Mouse (Mus musculus) liver, embryonic 12.5 days (tissue): Measurements from ENCODE around the gene Zfp1. TPM values are rescaled to one million over a fixed set of nuclear protein-coding genes. Genes with fewer than 3 reads are reported as not detected.

Experiments
- ATAC-seq: fragments of 200-750 bp; cut with Nextera tagmentation; 2 replicates; pipeline ENCODE4 v1.8.0; 2017; ENCODE audit warnings: moderate number of reproducible peaks, mild to moderate bottlenecking, moderate library complexity
- H3K27ac ChIP-seq: fragments of 300-500 bp; sonication (generic); 2 replicates; pipeline ENCODE4 v1.5.1; 2016; ENCODE audit warnings: mild to moderate bottlenecking
- H3K27me3 ChIP-seq: fragments of 300-500 bp; sonication (generic); replicated peaks from 2 replicates; pipeline ENCODE4 v1.6.1; 2016; ENCODE audit warnings: mild to moderate bottlenecking, moderate library complexity
- H3K36me3 ChIP-seq: fragments of 300-500 bp; sonication (generic); 2 replicates; pipeline ENCODE4 v1.6.1; 2016; ENCODE audit warnings: mild to moderate bottlenecking, moderate library complexity
- H3K4me1 ChIP-seq: fragments of 300-500 bp; sonication (generic); 2 replicates; pipeline ENCODE4 v1.6.1; 2016
- H3K4me2 ChIP-seq: fragments of 300-500 bp; sonication (generic); 2 replicates; pipeline ENCODE4 v1.6.1; 2016; ENCODE audit warnings: mild to moderate bottlenecking, moderate library complexity
- H3K4me3 ChIP-seq: fragments of 300-500 bp; sonication (generic); 2 replicates; pipeline ENCODE4 v1.5.1; 2016; ENCODE audit warnings: mild to moderate bottlenecking, moderate library complexity
- H3K9ac ChIP-seq: fragments of 300-500 bp; sonication (generic); 2 replicates; pipeline ENCODE4 v1.6.1; 2016; ENCODE audit warnings: mild to moderate bottlenecking, moderate library complexity
- H3K9me3 ChIP-seq: fragments of 300-500 bp; sonication (generic); replicated peaks from 2 replicates; pipeline ENCODE4 v1.6.1; 2016; ENCODE audit warnings: mild to moderate bottlenecking, moderate library complexity
- WGBS: fragments of 180-500 bp; shearing (Covaris S2); methylation state at CpG from one replicate; pipeline ENCODE4 v1.1.7; 2016; ENCODE audit not compliant: insufficient replicate concordance; 5-methylcytosine and 5-hydroxymethylcytosine counted together
- polyA plus RNA-seq: library from polyadenylated mRNA; unstranded; fragments of >200 nt; fragmentation: Nextera tagmentation; extraction: Ambion mirVana; gene quantifications from 2 replicates; pipeline ENCODE4 v1.2.1, GENCODE M21; 2016

Zfp1 gene
- polyA plus RNA-seq, 1 experiment from 2014 or later = 8.4 TPM

- ATAC-seq = peak; percentile 39; the same call in 1 of the 2 replicates
- no peak overlapping the region for H3K4me3 ChIP-seq
- H3K4me1 ChIP-seq = peaks cover 23% of the 10 kb centered on the region
- H3K36me3 ChIP-seq = no peaks in the 10 kb centered on the region
- 0 out of 2 replicates have a peak overlapping the region, but pooled peaks have one; percentile 36 for H3K27ac ChIP-seq
- H3K9me3 ChIP-seq = no peaks in the 10 kb centered on the region
- no peak overlapping the region for H3K4me2 ChIP-seq
- H3K9ac ChIP-seq = no peak overlapping the region
- WGBS = 24% methylated on average over 3 of the region's 3 CpGs
- H3K27me3 ChIP-seq = peaks cover 15% of the 10 kb centered on the region
Measured at GRCm38 (mm10) chr8:111705222-111705621, 62.0 kb downstream of the Zfp1 start.

DNA sequence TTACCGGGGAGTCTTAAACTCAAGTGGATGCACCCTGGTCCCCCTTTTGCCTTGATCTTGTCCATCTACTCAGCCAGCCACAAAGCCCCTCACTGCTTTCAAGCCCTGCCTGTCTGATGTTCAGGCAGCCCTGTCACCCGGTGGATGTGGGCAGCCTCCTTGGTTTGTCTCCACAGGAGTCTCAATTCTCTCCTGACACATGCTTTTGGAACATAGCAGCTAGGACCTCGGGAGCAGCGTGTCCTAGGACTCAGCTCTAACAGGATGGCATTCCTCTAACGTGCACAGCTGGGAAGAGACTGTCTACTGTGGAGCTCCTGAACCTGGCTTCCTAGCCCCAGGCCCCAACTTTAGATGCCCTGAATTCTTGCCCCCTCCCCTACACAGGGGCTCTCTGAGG is 62.5 kb downstream of the Zfp1 start:
- Histone ChIP-seq H3K4me3 (no peak overlapping the region), H3K9ac (no peak overlapping the region), H3K27me3 (peaks cover 15% of the 10 kb centered on the region), H3K27ac (no peak overlapping the region), H3K4me2 (no peak overlapping the region), H3K4me1 (peaks cover 23% of the 10 kb centered on the region), H3K9me3 (no peaks in the 10 kb centered on the region), H3K36me3 (peaks cover under 1% of the 10 kb centered on the region)
- 66% methylated on average over 5 of the region's 5 CpGs for WGBS
- ATAC-seq = no peak

DNA sequence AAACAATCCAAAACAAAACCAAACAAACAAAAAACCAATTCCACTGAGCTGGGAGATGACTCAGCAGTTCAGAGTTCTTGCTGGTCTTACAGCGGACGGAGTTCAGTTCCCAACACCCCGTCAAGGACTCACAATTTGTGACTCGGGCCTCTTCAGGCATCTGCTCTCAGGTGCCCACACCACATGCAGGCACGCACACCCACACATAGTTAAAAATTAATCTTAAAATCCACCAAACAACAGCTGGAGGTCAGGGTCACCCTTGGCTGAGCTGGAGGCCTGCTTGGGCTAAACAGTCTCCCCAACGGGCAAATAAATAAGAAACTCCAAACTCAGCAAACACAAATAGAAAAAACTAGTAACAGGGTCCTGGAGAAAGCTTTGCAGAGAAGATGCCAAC is 65.1 kb downstream of the Zfp1 start:
- WGBS = 66% methylated on average over 6 of the region's 6 CpGs
- H3K36me3 ChIP-seq = peaks cover 22% of the 10 kb centered on the region

GRCm38 (mm10) chr8:111709223-111709622 is 66.0 kb downstream of the Zfp1 start:
- 50% methylated on average over 1 of the region's 1 CpGs for WGBS
- peaks cover 11% of the 10 kb centered on the region for H3K27me3 ChIP-seq
- H3K4me3 ChIP-seq = no peak overlapping the region
- peak overlapping the region; percentile 57 for H3K27ac ChIP-seq
- H3K4me2 ChIP-seq = no peak overlapping the region
- no peak overlapping the region for H3K9ac ChIP-seq
- H3K36me3 ChIP-seq = peaks cover 32% of the 10 kb centered on the region
- H3K9me3 ChIP-seq = no peaks in the 10 kb centered on the region
- H3K4me1 ChIP-seq = peaks cover 23% of the 10 kb centered on the region
- ATAC-seq = no peak

More for the DNA sequence above, 65.1 kb downstream of the Zfp1 start:
- H3K4me3 ChIP-seq = no peak overlapping the region
- ATAC-seq = no peak
- H3K4me2 ChIP-seq = no peak overlapping the region
- H3K4me1 ChIP-seq = peaks cover 23% of the 10 kb centered on the region
- no peak overlapping the region for H3K9ac ChIP-seq
- peaks cover 9% of the 10 kb centered on the region; the same call in 1 of the 2 replicates for H3K27me3 ChIP-seq
- H3K27ac ChIP-seq = peak overlapping the region; percentile 57
- H3K9me3 ChIP-seq = no peaks in the 10 kb centered on the region

- H3K36me3 ChIP-seq = peaks cover 39% of the 10 kb centered on the region
- 79% methylated on average over 20 of the region's 20 CpGs for WGBS
Measured at GRCm38 (mm10) chr8:111710777-111711485, 67.7 kb downstream of the Zfp1 start.

GRCm38 (mm10) chr8:111712135-111712534 is 68.9 kb downstream of the Zfp1 start:
- no peaks in the 10 kb centered on the region for H3K9me3 ChIP-seq
- peaks cover 3% of the 10 kb centered on the region; the same call in 1 of the 2 replicates for H3K27me3 ChIP-seq
- H3K36me3 ChIP-seq = peaks cover 39% of the 10 kb centered on the region
- H3K9ac ChIP-seq = no peak overlapping the region
- 71% methylated on average over 9 of the region's 9 CpGs for WGBS
- ATAC-seq = no peak
- H3K4me1 ChIP-seq = peaks cover 12% of the 10 kb centered on the region
- H3K4me2 ChIP-seq = no peak overlapping the region
- H3K27ac ChIP-seq = no peak overlapping the region
- H3K4me3 ChIP-seq = no peak overlapping the region

More at GRCm38 (mm10) chr8:111710777-111711485, 67.7 kb downstream of the Zfp1 start:
- H3K4me2 ChIP-seq = no peak overlapping the region
- H3K4me3 ChIP-seq = no peak overlapping the region
- no peak overlapping the region for H3K9ac ChIP-seq
- no peak overlapping the region for H3K27ac ChIP-seq
- 0 out of 2 replicates have a peak, but pooled peaks cover 10% of the 10 kb centered on the region for H3K4me1 ChIP-seq
- no peak for ATAC-seq
- no peaks in the 10 kb centered on the region for H3K9me3 ChIP-seq
- peaks cover 11% of the 10 kb centered on the region; the same call in 1 of the 2 replicates for H3K27me3 ChIP-seq

GRCm38 (mm10) chr8:111712588-111712987 is 69.4 kb downstream of the Zfp1 start:
- peaks cover 39% of the 10 kb centered on the region for H3K36me3 ChIP-seq
- 67% methylated on average over 6 of the region's 6 CpGs for WGBS

GRCm38 (mm10) chr8:111713291-111713690 is 70.1 kb downstream of the Zfp1 start:
- no peak overlapping the region for H3K4me3 ChIP-seq
- H3K9ac ChIP-seq = no peak overlapping the region
- peaks cover 3% of the 10 kb centered on the region; the same call in 1 of the 2 replicates for H3K27me3 ChIP-seq
- H3K4me2 ChIP-seq = no peak overlapping the region
- H3K9me3 ChIP-seq = no peaks in the 10 kb centered on the region
- H3K27ac ChIP-seq = no peak overlapping the region
- peaks cover 39% of the 10 kb centered on the region for H3K36me3 ChIP-seq
- no peak for ATAC-seq
- peaks cover 23% of the 10 kb centered on the region for H3K4me1 ChIP-seq
- WGBS = 78% methylated on average over 11 of the region's 11 CpGs

More at GRCm38 (mm10) chr8:111712588-111712987, 69.4 kb downstream of the Zfp1 start:
- peaks cover 3% of the 10 kb centered on the region; the same call in 1 of the 2 replicates for H3K27me3 ChIP-seq
- no peak overlapping the region for H3K4me3 ChIP-seq
- H3K4me1 ChIP-seq = peaks cover 16% of the 10 kb centered on the region
- no peak overlapping the region for H3K27ac ChIP-seq
- no peak overlapping the region for H3K9ac ChIP-seq
- H3K9me3 ChIP-seq = no peaks in the 10 kb centered on the region
- no peak overlapping the region for H3K4me2 ChIP-seq
- ATAC-seq = 0 out of 2 replicates have a peak, but pooled peaks have one; percentile 15

DNA sequence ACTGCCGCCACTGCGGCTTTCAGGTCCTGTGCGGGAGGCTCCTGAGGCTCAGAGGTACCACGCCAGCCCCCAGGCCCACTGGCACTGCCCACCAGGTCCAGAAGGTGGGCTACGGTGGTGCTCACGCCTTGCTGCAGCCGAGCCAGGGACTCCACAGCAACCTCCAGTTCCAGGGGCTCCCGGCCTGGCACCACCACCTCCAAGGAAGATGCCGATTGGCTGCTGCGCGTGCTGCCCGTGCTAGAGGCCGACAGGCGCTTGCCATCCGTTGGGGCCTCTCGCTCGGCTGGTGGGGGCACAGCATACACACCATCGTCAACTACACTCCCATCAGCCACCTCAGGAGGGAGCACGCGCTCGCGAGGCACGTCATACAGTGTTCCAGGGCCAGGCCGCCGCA is 70.6 kb downstream of the Zfp1 start:
- Histone ChIP-seq H3K27ac (no peak overlapping the region), H3K4me1 (peaks cover 23% of the 10 kb centered on the region), H3K36me3 (peaks cover 39% of the 10 kb centered on the region), H3K27me3 (peaks cover 3% of the 10 kb centered on the region; the same call in 1 of the 2 replicates), H3K4me3 (no peak overlapping the region), H3K9ac (no peak overlapping the region), H3K4me2 (no peak overlapping the region), H3K9me3 (no peaks in the 10 kb centered on the region)
- WGBS = 86% methylated on average over 25 of the region's 25 CpGs
- ATAC-seq = no peak

DNA sequence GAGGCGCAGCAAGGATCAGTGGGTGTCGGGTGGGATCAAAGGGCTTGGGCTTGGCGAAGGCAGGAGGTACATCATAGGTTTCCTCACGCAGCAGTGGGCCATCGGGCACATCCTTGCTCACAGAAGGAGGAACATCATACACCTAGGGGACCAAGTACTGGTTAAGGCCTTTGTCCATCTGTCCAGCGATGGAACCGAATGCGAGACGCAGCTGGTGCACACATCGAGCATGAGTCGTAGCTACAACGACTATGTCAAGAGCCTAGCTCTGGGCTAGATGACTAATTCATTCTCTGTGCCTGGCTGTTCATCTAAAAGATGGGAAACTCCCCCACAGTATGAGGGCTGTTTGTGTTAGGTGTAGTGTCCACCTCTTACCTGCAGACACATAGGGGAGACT is 71.1 kb downstream of the Zfp1 start:
- H3K9ac ChIP-seq = no peak overlapping the region
- no peak overlapping the region for H3K4me3 ChIP-seq
- peaks cover 42% of the 10 kb centered on the region for H3K36me3 ChIP-seq
- no peaks in the 10 kb centered on the region for H3K9me3 ChIP-seq
- H3K27me3 ChIP-seq = peaks cover 3% of the 10 kb centered on the region; the same call in 1 of the 2 replicates
- H3K27ac ChIP-seq = no peak overlapping the region
- H3K4me1 ChIP-seq = peaks cover 23% of the 10 kb centered on the region
- H3K4me2 ChIP-seq = no peak overlapping the region
- 87% methylated on average over 12 of the region's 12 CpGs for WGBS
- ATAC-seq = no peak

DNA sequence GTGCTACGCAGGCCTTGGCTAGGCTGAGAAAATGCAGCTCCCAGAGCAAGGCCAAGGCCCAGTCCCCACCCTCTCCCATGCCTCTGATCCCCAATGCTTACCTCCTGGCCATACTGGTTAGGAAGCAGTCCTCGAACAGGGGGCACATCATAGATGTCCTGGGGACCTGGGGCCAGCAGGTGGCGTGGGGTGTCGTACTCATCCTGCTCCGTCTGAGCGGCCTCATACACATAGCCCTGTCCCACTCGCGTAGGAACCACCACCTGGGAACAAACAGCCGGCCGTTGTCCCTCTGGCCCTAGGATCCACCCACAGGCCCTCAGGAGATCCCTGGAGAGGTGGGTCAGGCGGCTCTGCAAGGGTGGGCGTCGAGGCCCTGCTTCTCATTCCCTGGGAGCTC is 72.3 kb downstream of the Zfp1 start:
- ATAC-seq = no peak
- Histone ChIP-seq H3K9ac (no peak overlapping the region), H3K27ac (no peak overlapping the region), H3K27me3 (peaks cover 3% of the 10 kb centered on the region; the same call in 1 of the 2 replicates), H3K4me2 (no peak overlapping the region), H3K9me3 (no peaks in the 10 kb centered on the region), H3K4me3 (no peak overlapping the region), H3K4me1 (peaks cover 29% of the 10 kb centered on the region), H3K36me3 (peaks cover 53% of the 10 kb centered on the region)
- WGBS = 75% methylated on average over 13 of the region's 13 CpGs
